In genomic region chr2:35444764-35445262, GRCm38 (mm10) we compare ENCODE assay signal across 13 mouse cellular contexts. TPM values are rescaled to one million over a fixed set of nuclear protein-coding genes. Genes with fewer than 3 reads are reported as not detected.
DNase-seq lines count a peak whose midpoint lies in the region; ATAC-seq and TF ChIP-seq lines count a peak whose summit lies in the region.
"Had no signal": no experiment of that assay in that cellular context is flagged by ENCODE, and none has a peak within 500 bp of the region (broad histone marks: within the 10 kb centered on the region; RNA-seq: fewer than 3 reads in every experiment).

No protein-coding gene starts in this region.

- H3K9ac ChIP-seq in kidney, embryonic 16.5 days (replicated peaks; ENCODE audit: low read length), result peak overlapping the region; percentile 53
- H3K9ac ChIP-seq in ES-E14 (ENCODE audit: insufficient read depth, low read depth, low read length, poor library complexity, severe bottlenecking), result peak overlapping the region; percentile 3; the same call in 1 of the 2 replicates
- no peak overlapping the region for H3K9ac ChIP-seq in embryonic facial prominence, embryonic 11.5 days (replicated peaks; ENCODE audit: low read length)
- H3K9ac ChIP-seq in liver, embryonic 14.5 days (replicated peaks), result no peak overlapping the region
- H3K9ac ChIP-seq: hindbrain, embryonic 15.5 days had no signal

- peak overlapping the region; percentile 71 for H3K27ac ChIP-seq in kidney, embryonic 16.5 days (ENCODE audit: low read length)
- no peak overlapping the region; the same call in 1 of the 2 replicates for H3K27ac ChIP-seq in ES-E14 (ENCODE audit: insufficient read depth, low read depth, low read length, poor library complexity, severe bottlenecking)
- H3K27ac ChIP-seq in embryonic facial prominence, embryonic 11.5 days (replicated peaks; ENCODE audit: low read depth, low read length), result 0 out of 2 replicates have a peak overlapping the region, but pooled peaks have one; percentile 8
- no peak overlapping the region for H3K27ac ChIP-seq in liver, embryonic 14.5 days
- H3K27ac ChIP-seq in cerebellum, adult 2 months (ENCODE audit: insufficient read depth, low read length), result no peak overlapping the region

- H3K27me3 ChIP-seq in kidney, embryonic 16.5 days (ENCODE audit: insufficient read depth, low read length), result no peaks in the 10 kb centered on the region
- H3K27me3 ChIP-seq in embryonic facial prominence, embryonic 11.5 days (ENCODE audit: control insufficient read depth, insufficient read depth, low read length), result no peaks in the 10 kb centered on the region
- no peaks in the 10 kb centered on the region for H3K27me3 ChIP-seq in liver, embryonic 14.5 days (ENCODE audit: control insufficient read depth, insufficient read depth, low read length)
- no peaks in the 10 kb centered on the region for H3K27me3 ChIP-seq in cerebellum, adult 2 months (ENCODE audit: control insufficient read depth, insufficient read depth, low read length)
- H3K27me3 ChIP-seq: hindbrain, embryonic 15.5 days had no signal

- 32% methylated on average over 6 of the region's 6 CpGs for WGBS in kidney, embryonic 16.5 days
- 73% methylated on average over 6 of the region's 6 CpGs for WGBS in embryonic facial prominence, embryonic 11.5 days
- WGBS in liver, embryonic 14.5 days (ENCODE audit: insufficient replicate concordance), result 43% methylated on average over 6 of the region's 6 CpGs
- WGBS in cerebellum, adult 2 months, result 72% methylated on average over 6 of the region's 6 CpGs

- no peak for ATAC-seq in kidney, embryonic 16.5 days (ENCODE audit: low FRiP score, low TSS enrichment)
- ATAC-seq in embryonic facial prominence, embryonic 11.5 days (replicated peaks; ENCODE audit: insufficient number of reproducible peaks, low FRiP score, low TSS enrichment, low read depth), result no peak
- no peak for ATAC-seq in liver, embryonic 14.5 days (ENCODE audit: insufficient read depth)
- ATAC-seq: midbrain, embryonic 16.5 days had no signal

- DNase-seq in kidney, adult 8-10 months, result no peak
- no peak for DNase-seq in ES-E14 (ENCODE audit: low read depth, low spot score)
- DNase-seq in embryonic facial prominence, embryonic 11.5 days (ENCODE audit: low spot score), result no peak
- DNase-seq in liver, embryonic 14.5 days (ENCODE audit: low read depth in 3 of 3, low spot score in 3 of 3), result no peak
- no peak for DNase-seq in cerebellum, adult 2 months
- no peak for DNase-seq in urinary bladder, postnatal 10 days (ENCODE audit: low spot score)
- DNase-seq: adrenal gland, postnatal 14 days had no signal

- no peaks in the 10 kb centered on the region for H3K36me3 ChIP-seq in kidney, embryonic 16.5 days (ENCODE audit: insufficient read depth, low read length)
- peaks cover 2% of the 10 kb centered on the region; the same call in 1 of the 2 replicates for H3K36me3 ChIP-seq in ES-E14 (ENCODE audit: control insufficient read depth, insufficient read depth, low read length, poor library complexity, severe bottlenecking)
- H3K36me3 ChIP-seq in embryonic facial prominence, embryonic 11.5 days (replicated peaks; ENCODE audit: control insufficient read depth, insufficient read depth, low read depth, low read length), result no peaks in the 10 kb centered on the region
- no peaks in the 10 kb centered on the region for H3K36me3 ChIP-seq in liver, embryonic 14.5 days (replicated peaks; ENCODE audit: control insufficient read depth, insufficient read depth, low read depth)
- H3K36me3 ChIP-seq: hindbrain, embryonic 15.5 days had no signal

- peaks cover 76% of the 10 kb centered on the region for H3K4me1 ChIP-seq in kidney, embryonic 16.5 days (ENCODE audit: insufficient read depth, low read length)
- H3K4me1 ChIP-seq in ES-E14 (ENCODE audit: control insufficient read depth in 2 of 2, insufficient read depth in 2 of 2, low read length in 2 of 2, poor library complexity in 1 of 2), result peaks cover 11 to 18% of the 10 kb centered on the region in 2 experiments
- no peaks in the 10 kb centered on the region; the same call in 1 of the 2 replicates for H3K4me1 ChIP-seq in embryonic facial prominence, embryonic 11.5 days (ENCODE audit: control insufficient read depth, insufficient read depth, low read length)
- H3K4me1 ChIP-seq in liver, embryonic 14.5 days (replicated peaks; ENCODE audit: control insufficient read depth in 2 of 2, insufficient read depth in 2 of 2, low read length in 1 of 2), result peaks cover 12 to 47% of the 10 kb centered on the region in 2 experiments
- peaks cover 3% of the 10 kb centered on the region; the same call in 1 of the 2 replicates for H3K4me1 ChIP-seq in cerebellum, adult 2 months (ENCODE audit: control insufficient read depth, insufficient read depth, low read length)

- TF ChIP-seq CTCF in liver, embryonic 14.5 days (IDR thresholded peaks at IDR 0.05; ENCODE audit: low read depth), result no peak
- no peak for TF ChIP-seq CTCF in cerebellum, adult 2 months (IDR thresholded peaks at IDR 0.05; ENCODE audit: borderline replicate concordance, insufficient read depth, low read depth, low read length)

- 0 out of 2 replicates have a peak overlapping the region, but pooled peaks have one; percentile 11 for H3K4me2 ChIP-seq in kidney, embryonic 16.5 days (replicated peaks; ENCODE audit: low read depth, low read length)
- no peak overlapping the region for H3K4me2 ChIP-seq in embryonic facial prominence, embryonic 11.5 days (ENCODE audit: low read depth, low read length)
- peak overlapping the region; percentile 3; the same call in 1 of the 2 replicates for H3K4me2 ChIP-seq in liver, embryonic 14.5 days (ENCODE audit: low read depth)
- H3K4me2 ChIP-seq: hindbrain, embryonic 15.5 days had no signal

- in situ Hi-C loops in ES-E14 (cut with MboI; ENCODE audit: low sequenced_read_pairs in 2 of 2, unreplicated experiment in 2 of 2), result no loop called here

- no peak for TF ChIP-seq EP300 in liver, embryonic 14.5 days (IDR thresholded peaks at IDR 0.05; ENCODE audit: low read depth)

- no peaks in the 10 kb centered on the region for H3K9me3 ChIP-seq in kidney, embryonic 16.5 days (ENCODE audit: low read length)
- H3K9me3 ChIP-seq in ES-E14 (ENCODE audit: control insufficient read depth, insufficient read depth, low read depth, low read length), result no peaks in the 10 kb centered on the region
- no peaks in the 10 kb centered on the region for H3K9me3 ChIP-seq in embryonic facial prominence, embryonic 11.5 days (replicated peaks; ENCODE audit: control insufficient read depth, low read length)
- H3K9me3 ChIP-seq in liver, embryonic 14.5 days (ENCODE audit: control insufficient read depth, low read length), result no peaks in the 10 kb centered on the region
- H3K9me3 ChIP-seq: hindbrain, embryonic 15.5 days had no signal

- no peak for TF ChIP-seq POLR2A in cerebellum, adult 2 months (IDR thresholded peaks at IDR 0.05; ENCODE audit: borderline replicate concordance, insufficient read depth, low read length)

- H3K4me3 ChIP-seq in kidney, embryonic 16.5 days (ENCODE audit: low read length), result no peak overlapping the region
- 0 out of 4 replicates have a peak overlapping the region, but pooled peaks of 1 of the 2 experiments have one; percentile 23 for H3K4me3 ChIP-seq in ES-E14 (ENCODE audit: insufficient read depth in 1 of 2, low read depth in 1 of 2, low read length in 2 of 2, poor library complexity in 1 of 2, severe bottlenecking in 1 of 2)
- H3K4me3 ChIP-seq in embryonic facial prominence, embryonic 11.5 days (ENCODE audit: low read depth, low read length), result no peak overlapping the region
- no peak overlapping the region for H3K4me3 ChIP-seq in liver, embryonic 14.5 days (ENCODE audit: insufficient read depth in 1 of 2, low read depth in 2 of 2, low read length in 2 of 2)
- H3K4me3 ChIP-seq in cerebellum, adult 2 months (replicated peaks; ENCODE audit: insufficient read depth, low read depth, low read length), result no peak overlapping the region
- H3K4me3 ChIP-seq: hindbrain, embryonic 15.5 days had no signal

TF ChIP-seq in ES-E14, 5 proteins besides CTCF, POLR2A, EP300 and RAD21:
- TF ChIP-seq HCFC1 (IDR thresholded peaks at IDR 0.05; ENCODE audit: borderline replicate concordance, insufficient read depth, low read length) (no peak), MAFK (IDR thresholded peaks at IDR 0.05; ENCODE audit: insufficient read depth, low read depth, low read length) (no peak), ZNF384 (IDR thresholded peaks at IDR 0.05; ENCODE audit: low read depth, low read length) (no peak), CHD2 (IDR thresholded peaks at IDR 0.05; ENCODE audit: low read depth, low read length) (no peak), ZC3H11A (IDR thresholded peaks at IDR 0.05; ENCODE audit: borderline replicate concordance, low read depth, low read length) (no peak)

RNA-seq across cellular contexts. Expression of gene Ggta1, which starts 18.2 kb away (rescaled TPM):
- 23.3 and 24.2 TPM in 2 replicates for polyA plus RNA-seq in kidney, embryonic 16.5 days (2015; fragmentation: Nextera tagmentation; extraction: Ambion mirVana)
- 36.5 and 49.0 TPM in 2 replicates for total RNA-seq in ES-E14 (2012; rRNA removed)
- polyA plus RNA-seq in embryonic facial prominence, embryonic 11.5 days (2014; fragmentation: Nextera tagmentation; extraction: Ambion mirVana), result 7.5 and 7.9 TPM in 2 replicates
- polyA plus RNA-seq in liver, embryonic 14.5 days (2012; rRNA removed), result 4.4 and 6.3 TPM in 2 replicates
- 7.0 and 7.6 TPM in 2 replicates for polyA plus RNA-seq in liver, embryonic 14.5 days (2014; fragmentation: Nextera tagmentation; extraction: Ambion mirVana)
- 1.2 and 1.5 TPM in 2 replicates for polyA plus RNA-seq in cerebellum, adult 2 months (2012; rRNA removed)

RNA-seq across cellular contexts. Expression of gene 4930402F06Rik, which starts 47.8 kb away (rescaled TPM):
- not detected in 2 replicates for polyA plus RNA-seq in kidney, embryonic 16.5 days (2015; fragmentation: Nextera tagmentation; extraction: Ambion mirVana)
- not detected in 2 replicates for total RNA-seq in ES-E14 (2012; rRNA removed)
- not detected in 2 replicates for polyA plus RNA-seq in embryonic facial prominence, embryonic 11.5 days (2014; fragmentation: Nextera tagmentation; extraction: Ambion mirVana)
- not detected in 2 replicates for polyA plus RNA-seq in liver, embryonic 14.5 days (2012; rRNA removed)
- polyA plus RNA-seq in liver, embryonic 14.5 days (2014; fragmentation: Nextera tagmentation; extraction: Ambion mirVana), result not detected in 2 replicates
- not detected in 2 replicates for polyA plus RNA-seq in cerebellum, adult 2 months (2012; rRNA removed)
- total RNA-seq: adrenal gland, postnatal 14 days; common myeloid progenitor, adult 5-6 weeks; left cerebral cortex, adult 18-20 months; MEL had no signal
- polyA plus RNA-seq: hindbrain, embryonic 15.5 days; midbrain, embryonic 16.5 days had no signal

Comparison
In these comparisons a context has a peak if more than half of its experiments do, and no peak if none do; other contexts are left out.
1. H3K27ac ChIP-seq: peak in kidney, embryonic 16.5 days (single experiment) and embryonic facial prominence, embryonic 11.5 days (single experiment); none in ES-E14 (single experiment), liver, embryonic 14.5 days (single experiment) and cerebellum, adult 2 months (single experiment).
2. H3K9ac ChIP-seq: peak in kidney, embryonic 16.5 days (single experiment) and ES-E14 (single experiment); none in embryonic facial prominence, embryonic 11.5 days (single experiment) and liver, embryonic 14.5 days (single experiment).